Mouse (Mus musculus): ENCODE results near the gene Colgalt1.

DNA sequence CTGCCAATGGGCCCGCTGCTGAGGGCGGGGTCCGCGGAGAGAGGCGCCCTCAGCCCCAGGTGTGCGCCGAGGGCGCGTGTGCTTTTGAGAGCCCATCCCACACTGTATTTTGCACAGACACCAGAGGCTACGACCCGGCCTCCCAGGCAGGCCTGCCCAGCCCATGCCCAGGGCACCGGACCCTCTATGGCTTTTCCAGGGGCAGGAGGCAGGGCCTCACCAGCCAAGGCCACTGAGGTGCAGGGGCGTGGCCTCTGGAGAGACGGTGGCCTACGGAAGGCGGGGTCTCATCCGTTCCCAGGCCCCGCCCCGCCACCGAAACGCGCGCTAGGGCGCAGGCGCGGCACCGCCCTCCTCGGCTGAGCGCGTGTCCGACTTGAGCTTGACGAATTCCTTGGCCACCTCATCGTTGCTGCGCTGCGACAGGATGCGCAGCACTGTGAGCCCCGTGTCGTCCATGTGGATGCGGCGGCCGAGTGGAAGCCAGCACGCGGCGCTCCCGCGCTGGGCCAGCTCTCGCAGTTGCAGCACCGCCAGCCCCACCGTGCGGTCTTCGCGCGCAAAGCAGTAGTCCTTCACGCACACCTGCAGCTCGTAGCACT lies 18.4 kb downstream of the Colgalt1 start:
- TF ChIP-seq CTCF (IDR thresholded peaks at IDR 0.05; ENCODE audit: low read depth) (peak; percentile 55), EP300 (IDR thresholded peaks at IDR 0.05; ENCODE audit: low read depth) (no peak)
